Mouse (Mus musculus) G1E (cell line): ENCODE measurements around the gene Ecel1.

Source experiments
- CTCF ChIP-seq: IDR thresholded peaks from 2 replicates; pipeline ENCODE4 v1.5.1; 2012; ENCODE audit warnings: low read depth, low read length, inconsistent platforms, mixed read lengths
- GATA1 ChIP-seq: IDR thresholded peaks from 2 replicates; pipeline ENCODE4 v1.6.1; 2012; ENCODE audit warnings: borderline replicate concordance, low read length, inconsistent platforms, mixed read lengths
- GATA2 ChIP-seq: IDR thresholded peaks from 2 replicates; pipeline ENCODE4 v1.6.1; 2012; ENCODE audit warnings: low read depth, low read length, inconsistent platforms, borderline replicate concordance
- POLR2AphosphoS5 ChIP-seq: IDR thresholded peaks from 2 replicates; pipeline ENCODE4 v1.6.1; 2012; ENCODE audit warnings: low read depth, low read length, inconsistent platforms; ENCODE audit not compliant: insufficient replicate concordance
- TAL1 ChIP-seq: conservative IDR thresholded peaks from 2 replicates; pipeline ENCODE4 v1.6.1; 2012; ENCODE audit warnings: low read depth, low read length, inconsistent platforms, mixed read lengths

- TF ChIP-seq CTCF (no peak), POLR2AphosphoS5 (no peak), GATA2 (no peak), GATA1 (no peak), TAL1 (no peak)
Measured at GRCm38 (mm10) chr1:87142456-87142855, 13.9 kb downstream of the Ecel1 start.
